Mouse (Mus musculus) A20 (cell line): ENCODE results near the gene Camk1d.
"Not testable (repeated sequence)": the region's sequence is repeated elsewhere in the genome, so short reads cannot be mapped to it uniquely, and the experiment has no call there.

ENCODE experiments used
- DNase-seq: peaks from one replicate; pipeline ENCODE4 v3.0.0-alpha.2; 2011; ENCODE audit warnings: low read depth, low spot score

The Camk1d gene

DNA sequence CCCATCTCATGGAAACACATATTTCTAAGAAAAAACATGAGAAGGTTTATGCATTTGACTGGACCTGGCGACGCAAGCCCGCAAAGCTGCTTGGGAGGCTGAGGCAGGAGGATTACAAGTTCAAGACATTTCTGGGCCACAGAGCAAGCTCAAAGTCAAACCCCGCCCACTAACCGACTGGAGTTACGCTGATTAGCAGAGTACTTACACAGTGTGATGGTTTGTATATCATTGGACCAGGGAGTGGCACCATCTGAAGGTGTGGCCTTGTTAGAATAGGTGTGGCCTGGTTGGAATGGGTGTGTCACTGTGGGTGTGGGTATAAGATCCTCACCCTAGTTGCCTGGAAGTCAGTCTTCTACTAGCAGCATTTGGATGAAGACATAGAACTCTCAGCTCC lies 465.1 kb downstream of the Camk1d start:
- DNase-seq, result not testable (repeated sequence)
